Mouse (Mus musculus) adipocyte (in vitro differentiated cells): ENCODE measurements at regions not wholly inside any gene's neighbourhood (a gene's known extent, or its start where the extent isn't known, plus 50 kb on each side); places are given as distances from the start of the nearest gene placed in this dataset.

Experiments used
- DNase-seq: peaks from one replicate; pipeline ENCODE4 v3.0.0-alpha.2; 2016; ENCODE audit warnings: low spot score

DNA sequence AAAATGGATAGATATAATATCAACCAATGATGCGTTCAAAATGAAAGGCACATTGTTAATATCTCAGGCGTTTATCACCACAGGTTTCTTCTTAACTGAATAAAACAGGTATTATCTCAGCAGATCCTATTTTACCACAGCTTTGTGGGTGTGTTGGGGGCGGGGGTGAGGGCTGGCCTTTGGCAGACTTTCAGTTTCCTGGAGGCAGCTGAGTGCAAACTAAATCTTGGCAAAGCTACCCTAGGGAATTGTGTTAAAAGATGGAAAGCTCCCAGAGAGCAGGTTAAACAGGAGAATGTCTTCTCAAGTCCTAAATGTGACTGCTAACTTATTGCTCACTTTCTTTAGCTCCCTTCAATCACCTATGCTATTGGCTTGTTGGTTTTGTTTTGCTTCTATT, 223.8 kb downstream of the Kdm4c start:
- no peak for DNase-seq

- no peak for DNase-seq
Observed at GRCm38 (mm10) chr4:74512489-74512888, 270.2 kb downstream of the Kdm4c start.

GRCm38 (mm10) chr4:74553888-74554287, 311.6 kb downstream of the Kdm4c start:
- no peak for DNase-seq

DNA sequence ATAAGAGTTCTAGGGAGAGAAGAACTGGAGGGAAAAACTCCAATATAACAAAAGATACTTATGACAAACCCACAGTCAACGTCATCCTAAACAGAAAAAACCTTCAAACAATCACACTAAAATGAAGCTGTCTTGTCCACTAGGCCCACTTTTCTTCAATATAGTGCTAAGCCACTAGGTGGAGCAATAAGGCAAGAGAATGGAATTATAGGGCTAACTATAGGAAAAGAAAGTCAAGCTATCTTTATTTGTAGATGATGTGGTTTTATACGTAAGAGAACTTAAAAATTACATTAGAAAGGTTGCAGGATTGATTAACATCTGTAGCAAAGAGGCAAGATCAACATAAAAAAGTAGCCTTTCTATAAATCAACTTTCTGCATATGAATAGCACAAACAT, 321.3 kb downstream of the Kdm4c start:
- DNase-seq, result peak; percentile 47

DNA sequence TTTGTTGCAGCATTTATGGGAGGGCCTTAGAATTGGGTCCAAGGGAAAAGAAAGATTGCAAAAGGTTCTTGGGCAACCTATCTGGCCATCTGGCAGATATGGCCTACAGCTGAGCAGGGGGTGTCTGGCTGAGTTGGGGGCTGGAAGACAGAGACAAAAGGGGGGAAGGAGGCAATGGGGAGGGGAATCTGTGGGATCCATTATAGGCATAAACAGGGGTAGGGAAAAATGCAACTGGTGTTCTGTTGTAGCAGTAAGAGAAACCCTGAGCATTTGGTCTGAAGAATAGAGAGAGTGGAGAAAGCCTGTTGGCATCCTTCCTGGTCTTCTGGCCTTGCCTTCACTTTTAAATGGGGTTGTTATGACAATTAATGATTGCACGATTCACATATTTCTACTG, 344.1 kb downstream of the Kdm4c start:
- DNase-seq, result no peak

GRCm38 (mm10) chr4:74587125-74587524, 344.8 kb downstream of the Kdm4c start:
- DNase-seq, result no peak

DNA sequence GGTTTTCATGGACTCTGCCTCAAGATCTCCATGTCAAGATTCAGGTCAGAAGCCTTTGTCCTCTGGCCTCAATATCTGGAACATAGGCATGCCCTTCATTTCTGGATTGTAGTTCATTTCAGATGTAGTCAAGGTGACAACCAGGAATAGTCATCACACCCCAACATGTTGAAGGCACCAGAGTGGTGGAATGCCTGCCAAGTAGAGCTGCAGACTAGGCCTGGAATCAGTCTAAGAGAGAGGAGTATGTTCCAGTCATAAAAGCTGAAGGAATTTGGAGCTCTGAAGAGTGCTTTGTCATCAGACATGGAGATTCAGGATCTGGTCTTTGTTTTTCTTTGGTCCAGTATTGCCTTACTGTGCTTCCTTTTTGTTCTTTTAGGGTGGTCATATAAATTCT, 346.5 kb downstream of the Kdm4c start:
- DNase-seq, result no peak

GRCm38 (mm10) chr4:74613032-74613431, 370.7 kb downstream of the Kdm4c start:
- DNase-seq, result no peak
